Mouse (Mus musculus) cerebellum, adult 11 months (tissue): Measurements from ENCODE around the gene Olfr1062.
"Not testable (repeated sequence)": the region's sequence is repeated elsewhere in the genome, so short reads cannot be mapped to it uniquely, and the experiment has no call there.

Experiments used
- DNase-seq: peaks from one replicate; pipeline ENCODE4 v3.0.0; 2022

Olfr1062 gene

GRCm38 (mm10) chr2:86426649-86427048 lies at the start of gene Olfr1062:
Gene Olfr1062 (minus strand): TSS chr2:86426749.
- not testable (repeated sequence) for DNase-seq

DNA sequence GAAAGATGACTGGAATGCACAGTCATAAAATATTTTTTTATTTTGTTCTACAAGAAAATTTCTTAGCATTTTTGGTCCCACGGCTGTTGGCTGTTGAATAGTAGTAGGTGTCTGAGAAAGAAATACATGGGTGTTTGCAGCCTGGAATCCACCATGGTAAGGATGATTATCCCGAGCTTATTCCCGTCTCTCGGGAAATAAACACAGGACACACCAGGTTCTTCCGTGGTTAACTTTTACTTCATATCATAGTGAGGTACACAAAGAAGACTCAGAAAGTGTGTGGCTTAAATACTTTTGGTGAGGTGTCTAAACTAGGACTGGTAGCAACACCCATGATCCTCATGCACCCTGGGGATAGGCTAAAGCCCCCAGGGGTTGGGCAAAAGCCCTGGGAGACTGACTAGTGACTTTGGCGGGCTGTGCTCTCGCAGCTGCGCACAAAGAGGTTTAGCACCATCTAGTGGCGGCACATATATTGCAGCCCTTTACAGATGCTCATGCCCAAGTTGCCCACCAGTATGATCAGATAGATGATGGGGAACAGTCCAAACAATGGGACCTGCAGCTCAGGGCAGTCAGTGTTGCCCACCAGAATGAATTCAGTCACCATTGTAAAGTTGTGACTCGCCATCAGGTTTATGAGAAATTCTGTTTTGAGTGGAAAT lies 38.0 kb upstream of the Olfr1062 start:
- DNase-seq, result peak; percentile 9

GRCm38 (mm10) chr2:86460434-86460833 lies 33.9 kb upstream of the Olfr1062 start:
- no peak for DNase-seq

GRCm38 (mm10) chr2:86456169-86456568 lies 29.6 kb upstream of the Olfr1062 start, which contains the start of gene Olfr1066:
Gene Olfr1066 (minus strand): TSS chr2:86456269.
- no peak for DNase-seq

DNA sequence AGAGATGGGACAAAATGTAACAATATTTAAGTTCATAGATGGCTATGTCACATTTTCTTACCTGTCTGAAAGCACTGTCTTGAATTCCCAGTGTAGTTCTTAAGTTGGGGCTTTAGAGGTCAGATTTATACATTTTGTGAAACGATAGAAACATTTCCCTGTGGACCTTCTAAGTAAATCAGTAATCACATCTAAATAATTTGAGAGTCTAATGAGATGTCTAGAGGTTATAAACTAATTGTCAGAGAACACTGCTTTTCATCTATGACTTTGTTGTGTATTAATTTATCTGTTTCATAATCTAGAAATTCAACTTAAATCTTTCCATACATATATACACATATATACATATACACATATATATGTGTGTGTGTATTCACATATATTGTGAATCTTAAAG lies 23.9 kb upstream of the Olfr1062 start, which contains the start of gene Olfr1065:
Gene Olfr1065, minus strand, starts transcription at position 101 of the 400 bp plus-strand sequence.
- DNase-seq, result not testable (repeated sequence)

GRCm38 (mm10) chr2:86442101-86442500 lies 15.6 kb upstream of the Olfr1062 start:
- DNase-seq, result not testable (repeated sequence)

DNA sequence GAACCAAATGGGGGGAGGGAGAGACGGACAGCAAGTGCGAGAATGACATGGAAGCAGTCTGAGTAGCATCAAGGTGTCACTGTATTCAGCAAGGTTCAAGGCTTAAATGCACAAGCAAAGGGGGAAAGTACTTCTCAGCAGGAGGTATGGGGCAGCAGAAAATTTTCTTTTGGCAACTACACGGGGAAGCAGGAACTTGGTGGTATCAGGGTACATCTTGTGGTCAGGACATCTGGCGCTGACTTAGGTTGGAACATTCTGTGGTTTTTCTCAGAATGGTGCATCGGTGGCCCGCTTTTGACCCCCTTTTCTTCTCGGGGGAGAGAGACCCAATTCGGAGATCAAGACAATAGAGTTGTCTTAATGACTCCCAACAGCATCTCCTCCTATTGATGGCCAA lies 2.0 kb upstream of the Olfr1062 start:
- DNase-seq, result not testable (repeated sequence)

DNA sequence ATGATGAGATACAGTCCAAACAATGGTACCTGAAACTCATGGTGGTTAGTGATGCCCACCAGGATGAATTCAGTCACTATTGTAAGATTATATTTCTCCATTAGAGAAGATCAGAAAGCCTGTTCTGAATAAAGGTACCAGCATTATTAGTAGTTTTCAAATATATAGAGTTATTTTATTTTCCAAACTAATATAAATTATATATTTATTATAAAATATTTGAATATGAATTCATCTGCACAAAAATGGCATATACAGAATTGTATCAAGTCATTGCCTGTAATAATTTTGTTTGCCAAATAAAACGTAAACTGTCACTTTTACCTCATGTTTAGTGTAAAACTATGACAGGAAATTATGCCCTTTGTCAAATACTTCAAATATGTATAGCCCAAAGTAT lies 12.6 kb downstream of the Olfr1062 start, which contains the start of gene Olfr1061:
Gene Olfr1061, minus strand, starts transcription at position 101 of the 400 bp plus-strand sequence.
- DNase-seq, result no peak

DNA sequence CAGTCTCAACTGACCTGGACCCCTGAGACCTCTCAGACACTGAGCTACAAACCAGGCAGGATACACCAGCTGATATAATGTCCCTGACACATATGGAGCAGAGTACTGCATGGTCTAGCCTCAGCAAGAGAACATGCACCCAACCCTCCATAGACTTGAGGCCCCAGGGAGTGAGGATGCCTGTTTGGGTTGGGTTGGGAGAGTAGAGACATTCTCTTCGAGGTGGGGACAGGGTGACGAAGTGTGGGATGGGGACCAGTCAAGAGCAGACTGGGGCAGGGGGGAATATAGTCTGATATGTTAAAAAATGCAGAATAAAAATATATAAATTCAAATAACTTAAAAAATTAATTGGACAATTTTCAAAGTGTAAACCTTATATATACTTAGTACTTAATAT lies 31.4 kb downstream of the Olfr1062 start:
- no peak for DNase-seq

- not testable (repeated sequence) for DNase-seq
Observed at GRCm38 (mm10) chr2:86388461-86388860, 38.1 kb downstream of the Olfr1062 start, which contains the start of gene Olfr1058. Gene Olfr1058 (minus strand): TSS chr2:86388561.

GRCm38 (mm10) chr2:86378293-86378692 lies 48.3 kb downstream of the Olfr1062 start, which contains the start of gene Olfr1057:
Gene Olfr1057 (minus strand): TSS chr2:86378393.
- DNase-seq, result no peak
